Comparison of ENCODE assay signal across 10 mouse cellular contexts in genomic region chr3:89147101-89147978, GRCm38 (mm10). TPM values are rescaled to one million over a fixed set of nuclear protein-coding genes. Genes with fewer than 3 reads are reported as not detected.
DNase-seq lines count a peak whose midpoint lies in the region; ATAC-seq lines count a peak whose summit lies in the region.
"Had no signal": no experiment of that assay in that cellular context is flagged by ENCODE, and none has a peak within 500 bp of the region (broad histone marks: within the 10 kb centered on the region; RNA-seq: fewer than 3 reads in every experiment).

No protein-coding gene starts in this region.

- peak overlapping the region; percentile 32 for H3K4me3 ChIP-seq in heart, embryonic 13.5 days

- no peak overlapping the region for H3K27ac ChIP-seq in heart, embryonic 13.5 days (replicated peaks)

- peak overlapping the region; percentile 63 for H3K4me2 ChIP-seq in heart, embryonic 13.5 days

- peak; percentile 17; the same call in 1 of the 2 replicates for ATAC-seq in heart, embryonic 13.5 days (ENCODE audit: extremely low read depth, insufficient number of reproducible peaks, low FRiP score, low TSS enrichment)
- ATAC-seq in erythroblast, adult 5-6 weeks (replicated peaks; ENCODE audit: low FRiP score, poor library complexity, severe bottlenecking): peak; percentile 85
- peak; percentile 64 for ATAC-seq in megakaryocyte-erythroid progenitor cell, adult 5-6 weeks (replicated peaks; ENCODE audit: low FRiP score, low TSS enrichment, poor library complexity, severe bottlenecking)
- ATAC-seq: Patski had no signal

- intact Hi-C loops in heart, postnatal 36 days (cut with DNase I): no loop called here
- intact Hi-C loops in gastrocnemius, postnatal 14 days (cut with DNase I; ENCODE audit: low total_unique reads): no loop called here

- no peak for DNase-seq in heart, postnatal 36 days
- peak; percentile 72 to 88 for DNase-seq in kidney, postnatal 25 days
- no peak for DNase-seq in testis, postnatal 14 days (ENCODE audit: low spot score)
- no peak for DNase-seq in thymus, postnatal 4 days
- no peak for DNase-seq in gastrocnemius, postnatal 14 days

- H3K9me3 ChIP-seq in heart, embryonic 13.5 days: no peaks in the 10 kb centered on the region
- H3K9me3 ChIP-seq: megakaryocyte, embryonic 14.5 days had no signal

- peaks cover 97% of the 10 kb centered on the region for H3K27me3 ChIP-seq in heart, embryonic 13.5 days (replicated peaks)
- H3K27me3 ChIP-seq: Patski had no signal

- H3K36me3 ChIP-seq in heart, embryonic 13.5 days: no peaks in the 10 kb centered on the region

- 19% methylated on average over 26 of the region's 26 CpGs for WGBS in heart, embryonic 13.5 days

- 0 out of 2 replicates have a peak overlapping the region, but pooled peaks have one; percentile 41 for H3K9ac ChIP-seq in heart, embryonic 13.5 days

- H3K4me1 ChIP-seq in heart, embryonic 13.5 days: peaks cover 8% of the 10 kb centered on the region

RNA-seq across cellular contexts. Expression of gene Pklr, which starts 11.4 kb away (rescaled TPM):
- polyA plus RNA-seq in heart, embryonic 13.5 days (2015; fragmentation: Nextera tagmentation; extraction: Ambion mirVana): 0.98 and 5.3 TPM in 2 replicates
- total RNA-seq in heart, postnatal 36 days (2021): not detected
- 22.5 and 23.4 TPM in 2 replicates for total RNA-seq in erythroblast, adult 5-6 weeks (2015; ENCODE audit: low replicate concordance)
- total RNA-seq in erythroblast, adult 5-6 weeks (2017; ENCODE audit: low replicate concordance): 5.6 and 5.7 TPM in 2 replicates
- total RNA-seq in megakaryocyte-erythroid progenitor cell, adult 5-6 weeks (2014; fragmentation: Nextera tagmentation): 213 and 235 TPM in 2 replicates
- 157 and 170 TPM in 2 replicates for total RNA-seq in megakaryocyte-erythroid progenitor cell, adult 5-6 weeks (2017)
- not detected for total RNA-seq in gastrocnemius, postnatal 14 days (2021)

RNA-seq across cellular contexts. Expression of gene Hcn3, which starts 12.7 kb away (rescaled TPM):
- 0.68 and 1.0 TPM in 2 replicates for polyA plus RNA-seq in heart, embryonic 13.5 days (2015; fragmentation: Nextera tagmentation; extraction: Ambion mirVana)
- total RNA-seq in heart, postnatal 36 days (2021): under 1 TPM; 0.17 to 0.38 TPM
- total RNA-seq in erythroblast, adult 5-6 weeks (2015; ENCODE audit: low replicate concordance): not detected in 2 replicates
- 1.3 TPM in 1 of 2 replicates, not detected in the other for total RNA-seq in erythroblast, adult 5-6 weeks (2017; ENCODE audit: low replicate concordance)
- total RNA-seq in megakaryocyte-erythroid progenitor cell, adult 5-6 weeks (2014; fragmentation: Nextera tagmentation): 1.5 and 1.6 TPM in 2 replicates
- 1.4 and 2.5 TPM in 2 replicates for total RNA-seq in megakaryocyte-erythroid progenitor cell, adult 5-6 weeks (2017)
- under 1 TPM; 0.41 to 0.42 TPM for total RNA-seq in gastrocnemius, postnatal 14 days (2021)

RNA-seq across cellular contexts. Expression of gene Clk2, which starts 17.3 kb away (rescaled TPM):
- polyA plus RNA-seq in heart, embryonic 13.5 days (2015; fragmentation: Nextera tagmentation; extraction: Ambion mirVana): 16.9 and 17.4 TPM in 2 replicates
- total RNA-seq in heart, postnatal 36 days (2021): 10 to 100 TPM; 15.8 to 19.9 TPM
- total RNA-seq in erythroblast, adult 5-6 weeks (2015; ENCODE audit: low replicate concordance): 16.3 and 37.9 TPM in 2 replicates
- 24.4 and 47.4 TPM in 2 replicates for total RNA-seq in erythroblast, adult 5-6 weeks (2017; ENCODE audit: low replicate concordance)
- 72.3 and 88.0 TPM in 2 replicates for total RNA-seq in megakaryocyte-erythroid progenitor cell, adult 5-6 weeks (2014; fragmentation: Nextera tagmentation)
- 46.6 and 69.3 TPM in 2 replicates for total RNA-seq in megakaryocyte-erythroid progenitor cell, adult 5-6 weeks (2017)
- total RNA-seq in gastrocnemius, postnatal 14 days (2021): 10 to 100 TPM; 18.2 to 18.6 TPM

RNA-seq across cellular contexts. Expression of gene Scamp3, which starts 29.9 kb away (rescaled TPM):
- polyA plus RNA-seq in heart, embryonic 13.5 days (2015; fragmentation: Nextera tagmentation; extraction: Ambion mirVana): 83.4 and 88.1 TPM in 2 replicates
- 10 to 100 TPM; 49.8 to 49.9 TPM for total RNA-seq in heart, postnatal 36 days (2021)
- 20.3 and 24.0 TPM in 2 replicates for total RNA-seq in erythroblast, adult 5-6 weeks (2015; ENCODE audit: low replicate concordance)
- 3.5 and 5.8 TPM in 2 replicates for total RNA-seq in erythroblast, adult 5-6 weeks (2017; ENCODE audit: low replicate concordance)
- total RNA-seq in megakaryocyte-erythroid progenitor cell, adult 5-6 weeks (2014; fragmentation: Nextera tagmentation): 86.7 and 129 TPM in 2 replicates
- total RNA-seq in megakaryocyte-erythroid progenitor cell, adult 5-6 weeks (2017): 32.8 and 34.8 TPM in 2 replicates
- 10 to 100 TPM; 32.1 to 35.6 TPM for total RNA-seq in gastrocnemius, postnatal 14 days (2021)

RNA-seq across cellular contexts. Expression of gene Fam189b, which starts 35.6 kb away (rescaled TPM):
- polyA plus RNA-seq in heart, embryonic 13.5 days (2015; fragmentation: Nextera tagmentation; extraction: Ambion mirVana): 12.8 and 13.5 TPM in 2 replicates
- total RNA-seq in heart, postnatal 36 days (2021): 1 to 10 TPM; 4.6 to 5.5 TPM
- total RNA-seq in erythroblast, adult 5-6 weeks (2015; ENCODE audit: low replicate concordance): 3.3 and 18.6 TPM in 2 replicates
- 1.8 TPM in 1 of 2 replicates, not detected in the other for total RNA-seq in erythroblast, adult 5-6 weeks (2017; ENCODE audit: low replicate concordance)
- 28.1 and 39.1 TPM in 2 replicates for total RNA-seq in megakaryocyte-erythroid progenitor cell, adult 5-6 weeks (2014; fragmentation: Nextera tagmentation)
- total RNA-seq in megakaryocyte-erythroid progenitor cell, adult 5-6 weeks (2017): 6.9 and 13.7 TPM in 2 replicates
- 10 to 100 TPM; 10.7 to 12.6 TPM for total RNA-seq in gastrocnemius, postnatal 14 days (2021)

Comparison
In these comparisons a context has a peak if more than half of its experiments do, and no peak if none do; other contexts are left out.
1. ATAC-seq: peak in every context shown above with its lines; median percentile 85 in erythroblast, adult 5-6 weeks; 64 in megakaryocyte-erythroid progenitor cell, adult 5-6 weeks; 17 in heart, embryonic 13.5 days.
2. DNase-seq: peak in kidney, postnatal 25 days (2 of 2); none in heart, postnatal 36 days (0 of 2), testis, postnatal 14 days (single experiment), thymus, postnatal 4 days (single experiment) and gastrocnemius, postnatal 14 days (single experiment).
3. RNA of gene Pklr, which starts 11.4 kb away (total RNA-seq): 157 to 235 TPM in megakaryocyte-erythroid progenitor cell, adult 5-6 weeks; 5.6 to 23.4 TPM in erythroblast, adult 5-6 weeks, not detected in heart, postnatal 36 days and not detected in gastrocnemius, postnatal 14 days; every median in the first group is over 4 times any median in the second.